Comparison of ENCODE assay signal across 15 mouse cellular contexts in genomic region chr13:59814109-59814591, GRCm38 (mm10). TPM values are rescaled to one million over a fixed set of nuclear protein-coding genes. Genes with fewer than 3 reads are reported as not detected.
DNase-seq lines count a peak whose midpoint lies in the region; ATAC-seq and TF ChIP-seq lines count a peak whose summit lies in the region.
"Had no signal": no experiment of that assay in that cellular context is flagged by ENCODE, and none has a peak within 500 bp of the region (broad histone marks: within the 10 kb centered on the region; RNA-seq: fewer than 3 reads in every experiment).

No protein-coding gene starts in this region.

- no peak for TF ChIP-seq EP300 in lung, postnatal 0 days (IDR thresholded peaks at IDR 0.05)
- TF ChIP-seq EP300 in liver, postnatal 0 days (IDR thresholded peaks at IDR 0.05; ENCODE audit: low read depth): peak; percentile 100

- H3K27me3 ChIP-seq in lung, postnatal 0 days (replicated peaks; ENCODE audit: insufficient read depth, low read length): no peaks in the 10 kb centered on the region
- H3K27me3 ChIP-seq in liver, postnatal 0 days (ENCODE audit: insufficient read depth, low read length): no peaks in the 10 kb centered on the region
- H3K27me3 ChIP-seq: forebrain, embryonic 13.5 days had no signal

- TF ChIP-seq CTCF in lung, postnatal 0 days (IDR thresholded peaks at IDR 0.05): no peak
- TF ChIP-seq CTCF in liver, postnatal 0 days (IDR thresholded peaks at IDR 0.05; ENCODE audit: low read depth): no peak

- H3K4me2 ChIP-seq in lung, postnatal 0 days (replicated peaks; ENCODE audit: low read depth, low read length): no peak overlapping the region
- peak overlapping the region; percentile 41 for H3K4me2 ChIP-seq in liver, postnatal 0 days (ENCODE audit: low read depth, low read length)
- H3K4me2 ChIP-seq: forebrain, embryonic 13.5 days had no signal

- no peak overlapping the region for H3K9ac ChIP-seq in lung, postnatal 0 days (replicated peaks; ENCODE audit: low read depth)
- peak overlapping the region; percentile 3; the same call in 1 of the 2 replicates for H3K9ac ChIP-seq in liver, postnatal 0 days (replicated peaks)
- H3K9ac ChIP-seq: forebrain, embryonic 13.5 days had no signal

- no peaks in the 10 kb centered on the region for H3K9me3 ChIP-seq in lung, postnatal 0 days (ENCODE audit: low read length)
- H3K9me3 ChIP-seq in liver, postnatal 0 days (ENCODE audit: low read length): no peaks in the 10 kb centered on the region
- H3K9me3 ChIP-seq: forebrain, embryonic 13.5 days; midbrain, embryonic 10.5 days had no signal

- H3K4me3 ChIP-seq in lung, postnatal 0 days (ENCODE audit: low read depth, low read length): no peak overlapping the region
- H3K4me3 ChIP-seq in liver, postnatal 0 days (ENCODE audit: low read depth, low read length): no peak overlapping the region
- H3K4me3 ChIP-seq: forebrain, embryonic 13.5 days; midbrain, embryonic 10.5 days had no signal

- DNase-seq in embryo, embryonic 10 days (ENCODE audit: low spot score): peak; percentile 12
- DNase-seq in embryo, embryonic 11 days: no peak
- DNase-seq in lung, postnatal 0 days (ENCODE audit: low spot score): peak; percentile 20
- no peak for DNase-seq in lung, adult 18-20 months
- peak; percentile 69 for DNase-seq in liver, postnatal 0 days
- DNase-seq in yolk sac, embryonic 10.5 days (ENCODE audit: low spot score): peak; percentile 29
- no peak for DNase-seq in urinary bladder, postnatal 36 days (ENCODE audit: low spot score in 2 of 2)
- DNase-seq in cerebellum, adult 18-20 months: no peak
- DNase-seq: adrenal gland, postnatal 10 days; gastrocnemius, postnatal 36 days; right cerebral cortex, postnatal 4 days; thymus, postnatal 36 days had no signal

- H3K27ac ChIP-seq in lung, postnatal 0 days (ENCODE audit: low read length): no peak overlapping the region
- peak overlapping the region; percentile 76 for H3K27ac ChIP-seq in liver, postnatal 0 days (ENCODE audit: low read depth)
- H3K27ac ChIP-seq: forebrain, embryonic 13.5 days; midbrain, embryonic 10.5 days had no signal

- ATAC-seq in lung, postnatal 0 days: peak; percentile 48
- peak; percentile 99 for ATAC-seq in liver, postnatal 0 days
- ATAC-seq: forebrain, embryonic 13.5 days had no signal

- WGBS in lung, postnatal 0 days: 55% methylated on average over 6 of the region's 6 CpGs
- 44% methylated on average over 6 of the region's 6 CpGs for WGBS in liver, postnatal 0 days (ENCODE audit: insufficient replicate concordance)

- peaks cover 9% of the 10 kb centered on the region; the same call in 1 of the 2 replicates for H3K4me1 ChIP-seq in lung, postnatal 0 days (ENCODE audit: insufficient read depth, low read depth, low read length)
- peaks cover 31% of the 10 kb centered on the region for H3K4me1 ChIP-seq in liver, postnatal 0 days (ENCODE audit: insufficient read depth)

- peaks cover 55% of the 10 kb centered on the region for H3K36me3 ChIP-seq in lung, postnatal 0 days (ENCODE audit: insufficient read depth, low read length)
- H3K36me3 ChIP-seq in liver, postnatal 0 days (replicated peaks; ENCODE audit: insufficient read depth, low read length): peaks cover 94% of the 10 kb centered on the region

RNA-seq across cellular contexts. Expression of gene Tut7, which starts 8.8 kb away (rescaled TPM):
- polyA plus RNA-seq in lung, postnatal 0 days (2015; fragmentation: Nextera tagmentation; extraction: Ambion mirVana): 41.5 and 50.4 TPM in 2 replicates
- polyA plus RNA-seq in liver, postnatal 0 days (2015; fragmentation: Nextera tagmentation; extraction: Ambion mirVana): 33.8 and 37.6 TPM in 2 replicates

RNA-seq across cellular contexts. Expression of gene Gm49354, which starts 32.1 kb away (rescaled TPM):
- polyA plus RNA-seq in lung, postnatal 0 days (2015; fragmentation: Nextera tagmentation; extraction: Ambion mirVana): not detected in 2 replicates
- not detected in 2 replicates for polyA plus RNA-seq in liver, postnatal 0 days (2015; fragmentation: Nextera tagmentation; extraction: Ambion mirVana)
- polyA plus RNA-seq: forebrain, embryonic 13.5 days; midbrain, embryonic 10.5 days; neural tube, embryonic 11.5 days had no signal

RNA-seq across cellular contexts. Expression of gene Isca1, which starts 44.5 kb away (rescaled TPM):
- polyA plus RNA-seq in lung, postnatal 0 days (2015; fragmentation: Nextera tagmentation; extraction: Ambion mirVana): 131 and 135 TPM in 2 replicates
- polyA plus RNA-seq in liver, postnatal 0 days (2015; fragmentation: Nextera tagmentation; extraction: Ambion mirVana): 135 and 137 TPM in 2 replicates

Comparison
In these comparisons a context has a peak if more than half of its experiments do, and no peak if none do; other contexts are left out.
1. DNase-seq: peak in embryo, embryonic 10 days (single experiment), lung, postnatal 0 days (single experiment), liver, postnatal 0 days (single experiment) and yolk sac, embryonic 10.5 days (single experiment); none in embryo, embryonic 11 days (single experiment), lung, adult 18-20 months (0 of 2), urinary bladder, postnatal 36 days (0 of 2) and cerebellum, adult 18-20 months (0 of 2).